Comparison of ENCODE assay signal across 8 mouse cellular contexts in the genomic region with DNA sequence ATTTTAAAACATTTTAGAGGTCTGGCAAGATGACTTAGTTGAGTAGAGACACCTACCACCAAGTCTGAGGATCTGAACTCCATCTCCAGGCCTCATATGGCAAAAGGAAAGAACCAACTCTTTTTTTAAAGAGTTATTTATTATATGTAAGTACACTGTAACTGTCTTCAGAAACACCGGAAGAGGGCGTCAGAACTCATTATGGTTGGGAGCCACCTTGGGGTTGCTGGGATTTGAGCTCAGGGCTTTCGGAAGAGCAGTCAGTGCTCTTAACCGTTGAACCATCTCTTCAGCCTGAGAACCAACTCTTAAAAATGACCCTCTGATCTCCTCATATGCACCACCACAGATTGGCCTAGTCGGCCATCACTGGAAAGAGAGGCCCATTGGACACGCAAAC. TPM values are rescaled to one million over a fixed set of nuclear protein-coding genes. Genes with fewer than 3 reads are reported as not detected.
DNase-seq lines count a peak whose midpoint lies in the region; ATAC-seq and TF ChIP-seq lines count a peak whose summit lies in the region.

No protein-coding gene starts in this region.

- H3K9ac ChIP-seq in lung, embryonic 14.5 days, result no peak overlapping the region
- no peak overlapping the region for H3K9ac ChIP-seq in embryonic facial prominence, embryonic 14.5 days (ENCODE audit: low read depth, low read length)
- H3K9ac ChIP-seq in hindbrain, embryonic 16.5 days (ENCODE audit: low read depth, low read length), result no peak overlapping the region
- no peak overlapping the region for H3K9ac ChIP-seq in midbrain, embryonic 16.5 days (ENCODE audit: low read depth, low read length)

- DNase-seq in lung, embryonic 14.5 days, result no peak
- DNase-seq in lung, postnatal 25 days (ENCODE audit: low spot score), result no peak
- no peak for DNase-seq in embryonic facial prominence, embryonic 14.5 days (ENCODE audit: low spot score)
- no peak for DNase-seq in Muller cell, postnatal 12 days (ENCODE audit: inconsistent ontology term)
- DNase-seq in cerebellum, postnatal 36 days, result no peak
- DNase-seq in gastrocnemius, postnatal 10 days, result no peak

- H3K4me1 ChIP-seq in lung, embryonic 14.5 days (ENCODE audit: insufficient read depth), result no peaks in the 10 kb centered on the region
- no peaks in the 10 kb centered on the region for H3K4me1 ChIP-seq in embryonic facial prominence, embryonic 14.5 days (ENCODE audit: control insufficient read depth, insufficient read depth, low read length)
- H3K4me1 ChIP-seq in hindbrain, embryonic 16.5 days (ENCODE audit: control insufficient read depth, insufficient read depth, low read depth, low read length), result peaks cover 11% of the 10 kb centered on the region
- peaks cover 9% of the 10 kb centered on the region for H3K4me1 ChIP-seq in midbrain, embryonic 16.5 days (ENCODE audit: control insufficient read depth, insufficient read depth, low read length)

- no peaks in the 10 kb centered on the region for H3K9me3 ChIP-seq in lung, embryonic 14.5 days (ENCODE audit: low read depth, low read length)
- H3K9me3 ChIP-seq in embryonic facial prominence, embryonic 14.5 days (ENCODE audit: control insufficient read depth, low read length), result peaks cover 4% of the 10 kb centered on the region; the same call in 1 of the 2 replicates
- no peaks in the 10 kb centered on the region for H3K9me3 ChIP-seq in hindbrain, embryonic 16.5 days (ENCODE audit: control insufficient read depth, low read length)
- no peaks in the 10 kb centered on the region for H3K9me3 ChIP-seq in midbrain, embryonic 16.5 days (replicated peaks; ENCODE audit: control insufficient read depth, low read length, poor library complexity, severe bottlenecking)

- no peak for ATAC-seq in lung, embryonic 14.5 days (ENCODE audit: insufficient read depth)
- no peak for ATAC-seq in embryonic facial prominence, embryonic 14.5 days (ENCODE audit: low read depth)
- ATAC-seq in hindbrain, embryonic 16.5 days, result no peak
- ATAC-seq in midbrain, embryonic 16.5 days, result no peak

- peak overlapping the region; percentile 97 for H3K27ac ChIP-seq in lung, embryonic 14.5 days (ENCODE audit: low read depth)
- peak overlapping the region; percentile 87; the same call in 1 of the 2 replicates for H3K27ac ChIP-seq in embryonic facial prominence, embryonic 14.5 days (replicated peaks; ENCODE audit: low read depth, low read length)
- H3K27ac ChIP-seq in hindbrain, embryonic 16.5 days (ENCODE audit: low read depth, low read length), result peak overlapping the region; percentile 81
- H3K27ac ChIP-seq in midbrain, embryonic 16.5 days (ENCODE audit: low read length), result peak overlapping the region; percentile 34; the same call in 1 of the 2 replicates

- WGBS in lung, embryonic 14.5 days, result 87% methylated on average over 6 of the region's 6 CpGs
- WGBS in embryonic facial prominence, embryonic 14.5 days, result 93% methylated on average over 6 of the region's 6 CpGs
- 87% methylated on average over 6 of the region's 6 CpGs for WGBS in hindbrain, embryonic 16.5 days
- WGBS in midbrain, embryonic 16.5 days, result 89% methylated on average over 6 of the region's 6 CpGs

- H3K4me3 ChIP-seq in lung, embryonic 14.5 days (ENCODE audit: low read depth, low read length), result no peak overlapping the region
- peak overlapping the region; percentile 82; the same call in 1 of the 2 replicates for H3K4me3 ChIP-seq in embryonic facial prominence, embryonic 14.5 days (ENCODE audit: low read depth, low read length)
- H3K4me3 ChIP-seq in hindbrain, embryonic 16.5 days (ENCODE audit: low read length), result no peak overlapping the region
- H3K4me3 ChIP-seq in midbrain, embryonic 16.5 days (ENCODE audit: low read depth, low read length), result peak overlapping the region; percentile 89; the same call in 1 of the 2 replicates

- H3K36me3 ChIP-seq in lung, embryonic 14.5 days (ENCODE audit: insufficient read depth), result peaks cover 29% of the 10 kb centered on the region
- peaks cover 31% of the 10 kb centered on the region for H3K36me3 ChIP-seq in embryonic facial prominence, embryonic 14.5 days (ENCODE audit: control insufficient read depth, insufficient read depth, low read length)
- peaks cover 25% of the 10 kb centered on the region for H3K36me3 ChIP-seq in hindbrain, embryonic 16.5 days (ENCODE audit: control insufficient read depth, insufficient read depth, low read length)
- H3K36me3 ChIP-seq in midbrain, embryonic 16.5 days (ENCODE audit: control insufficient read depth, insufficient read depth, low read length), result peaks cover 28% of the 10 kb centered on the region

- H3K4me2 ChIP-seq in lung, embryonic 14.5 days, result peak overlapping the region; percentile 64
- peak overlapping the region; percentile 84 for H3K4me2 ChIP-seq in embryonic facial prominence, embryonic 14.5 days (ENCODE audit: low read depth, low read length)
- peak overlapping the region; percentile 63 for H3K4me2 ChIP-seq in hindbrain, embryonic 16.5 days (ENCODE audit: low read length)
- H3K4me2 ChIP-seq in midbrain, embryonic 16.5 days (ENCODE audit: low read length), result peak overlapping the region; percentile 62

- no peaks in the 10 kb centered on the region for H3K27me3 ChIP-seq in lung, embryonic 14.5 days (ENCODE audit: insufficient read depth, low read length)
- no peaks in the 10 kb centered on the region for H3K27me3 ChIP-seq in embryonic facial prominence, embryonic 14.5 days (replicated peaks; ENCODE audit: control insufficient read depth, insufficient read depth, low read length)
- no peaks in the 10 kb centered on the region for H3K27me3 ChIP-seq in hindbrain, embryonic 16.5 days (replicated peaks; ENCODE audit: control insufficient read depth, insufficient read depth, low read length)
- no peaks in the 10 kb centered on the region for H3K27me3 ChIP-seq in midbrain, embryonic 16.5 days (ENCODE audit: control insufficient read depth, insufficient read depth, low read depth, low read length)

- no peak for TF ChIP-seq CTCF in lung, embryonic 14.5 days (IDR thresholded peaks at IDR 0.05; ENCODE audit: low read depth)

RNA-seq across cellular contexts. Expression of a gene that starts 0.8 kb away (rescaled TPM):
- 77.3 and 83.6 TPM in 2 replicates for polyA plus RNA-seq in lung, embryonic 14.5 days (2014; fragmentation: Nextera tagmentation; extraction: Ambion mirVana)
- 65.7 and 76.3 TPM in 2 replicates for polyA plus RNA-seq in embryonic facial prominence, embryonic 14.5 days (2014; fragmentation: Nextera tagmentation; extraction: Ambion mirVana)
- 44.4 and 48.0 TPM in 2 replicates for polyA plus RNA-seq in hindbrain, embryonic 16.5 days (2015; fragmentation: Nextera tagmentation; extraction: Ambion mirVana)
- 48.8 and 51.1 TPM in 2 replicates for polyA plus RNA-seq in midbrain, embryonic 16.5 days (2015; fragmentation: Nextera tagmentation; extraction: Ambion mirVana)
- total RNA-seq in gastrocnemius, postnatal 10 days (2021), result 10 to 100 TPM; 15.9 to 19.2 TPM

RNA-seq across cellular contexts. Expression of a gene that starts 7.7 kb away (rescaled TPM):
- 1.9 and 2.9 TPM in 2 replicates for polyA plus RNA-seq in lung, embryonic 14.5 days (2014; fragmentation: Nextera tagmentation; extraction: Ambion mirVana)
- polyA plus RNA-seq in embryonic facial prominence, embryonic 14.5 days (2014; fragmentation: Nextera tagmentation; extraction: Ambion mirVana), result 3.4 and 4.2 TPM in 2 replicates
- 15.6 and 18.1 TPM in 2 replicates for polyA plus RNA-seq in hindbrain, embryonic 16.5 days (2015; fragmentation: Nextera tagmentation; extraction: Ambion mirVana)
- polyA plus RNA-seq in midbrain, embryonic 16.5 days (2015; fragmentation: Nextera tagmentation; extraction: Ambion mirVana), result 15.2 and 17.7 TPM in 2 replicates
- total RNA-seq in gastrocnemius, postnatal 10 days (2021), result 1 to 10 TPM; 4.4 to 4.7 TPM

RNA-seq across cellular contexts. Expression of a gene that starts 11.2 kb away (rescaled TPM):
- polyA plus RNA-seq in lung, embryonic 14.5 days (2014; fragmentation: Nextera tagmentation; extraction: Ambion mirVana), result 295 and 296 TPM in 2 replicates
- 245 and 273 TPM in 2 replicates for polyA plus RNA-seq in embryonic facial prominence, embryonic 14.5 days (2014; fragmentation: Nextera tagmentation; extraction: Ambion mirVana)
- polyA plus RNA-seq in hindbrain, embryonic 16.5 days (2015; fragmentation: Nextera tagmentation; extraction: Ambion mirVana), result 243 and 247 TPM in 2 replicates
- polyA plus RNA-seq in midbrain, embryonic 16.5 days (2015; fragmentation: Nextera tagmentation; extraction: Ambion mirVana), result 243 TPM in 2 replicates
- 100 to 1,000 TPM; 131 to 133 TPM for total RNA-seq in gastrocnemius, postnatal 10 days (2021)

RNA-seq across cellular contexts. Expression of a gene that starts 18.7 kb away (rescaled TPM):
- 8.0 and 9.4 TPM in 2 replicates for polyA plus RNA-seq in lung, embryonic 14.5 days (2014; fragmentation: Nextera tagmentation; extraction: Ambion mirVana)
- 4.8 and 6.3 TPM in 2 replicates for polyA plus RNA-seq in embryonic facial prominence, embryonic 14.5 days (2014; fragmentation: Nextera tagmentation; extraction: Ambion mirVana)
- polyA plus RNA-seq in hindbrain, embryonic 16.5 days (2015; fragmentation: Nextera tagmentation; extraction: Ambion mirVana), result 18.1 and 22.6 TPM in 2 replicates
- 7.1 and 13.7 TPM in 2 replicates for polyA plus RNA-seq in midbrain, embryonic 16.5 days (2015; fragmentation: Nextera tagmentation; extraction: Ambion mirVana)
- total RNA-seq in gastrocnemius, postnatal 10 days (2021), result 1 to 10 TPM; 4.8 to 7.6 TPM

Comparison
In these comparisons a context has a peak if more than half of its experiments do, and no peak if none do; other contexts are left out.
1. H3K27ac ChIP-seq: peak in every context shown above with its lines; median percentile 97 in lung, embryonic 14.5 days; 87 in embryonic facial prominence, embryonic 14.5 days; 81 in hindbrain, embryonic 16.5 days; 34 in midbrain, embryonic 16.5 days.
2. H3K4me3 ChIP-seq: peak in embryonic facial prominence, embryonic 14.5 days (single experiment) and midbrain, embryonic 16.5 days (single experiment); none in lung, embryonic 14.5 days (single experiment) and hindbrain, embryonic 16.5 days (single experiment).
3. Peak in every context shown above with its lines, with median percentiles within 50 percentile points of each other: H3K4me2 ChIP-seq.